Mouse (Mus musculus) adrenal gland, postnatal 36 days (tissue): ENCODE measurements around the gene Med28. TPM values are rescaled to one million over a fixed set of nuclear protein-coding genes. Genes with fewer than 3 reads are reported as not detected.

ENCODE experiments used
- total RNA-seq, 2 experiments: library from RNA; stranded (reverse); gene quantifications; 2 replicates each; pipeline ENCODE4 v1.2.3; 2021

The Med28 gene
- total RNA-seq, 2 experiments from 2014 or later = 96.0 to 113 TPM

Other genes with a start within 250 kb of the Med28 start
- gene Qdpr, start 70.0 kb upstream of the Med28 start, total RNA-seq = 100 to 1,000 TPM; 110 to 138 TPM
- gene Clrn2, start 66.5 kb upstream of the Med28 start, total RNA-seq = not detected
- 10 to 100 TPM; 72.2 to 76.2 TPM for gene Lap3, start 26.9 kb upstream of the Med28 start, total RNA-seq
- gene Fam184b, start 119.4 kb downstream of the Med28 start, total RNA-seq = under 1 TPM; 0.13 to 0.60 TPM
- gene Ncapg, start 149.7 kb downstream of the Med28 start, total RNA-seq = 1 to 10 TPM; 1.8 to 2.7 TPM